Mouse (Mus musculus) cerebellum, adult 2 months (tissue): ENCODE measurements at regions not wholly inside any gene's neighbourhood (a gene's known extent, or its start where the extent isn't known, plus 50 kb on each side); places are given as distances from the start of the nearest gene placed in this dataset.

Source experiments
- DNase-seq, 2 experiments: peaks; one replicate each; pipeline ENCODE4 v3.0.0; 2021
- H3K27ac ChIP-seq: fragments of 200-500 bp; 2 replicates; pipeline ENCODE4 v1.5.1; 2012; ENCODE audit warnings: low read length, control low read depth, inconsistent platforms; ENCODE audit not compliant: insufficient read depth
- H3K27me3 ChIP-seq: fragments of 200-500 bp; 2 replicates; pipeline ENCODE4 v1.6.1; 2012; ENCODE audit warnings: inconsistent platforms, mild to moderate bottlenecking, low read length, moderate library complexity; ENCODE audit not compliant: control insufficient read depth, insufficient read depth
- H3K4me1 ChIP-seq: fragments of 200-500 bp; 2 replicates; pipeline ENCODE4 v1.6.1; 2011; ENCODE audit warnings: low read length; ENCODE audit not compliant: control insufficient read depth, insufficient read depth
- H3K4me3 ChIP-seq: fragments of 200-500 bp; replicated peaks from 2 replicates; pipeline ENCODE3; 2011; ENCODE audit warnings: mild to moderate bottlenecking, low read depth, low read length, control low read depth; ENCODE audit not compliant: insufficient read depth
- CTCF ChIP-seq: fragments of 200-500 bp; IDR thresholded peaks from 2 replicates; pipeline ENCODE4 v1.5.1; 2011; ENCODE audit warnings: low read depth, mild to moderate bottlenecking, control low read depth, low read length, moderate library complexity, borderline replicate concordance; ENCODE audit not compliant: insufficient read depth
- POLR2A ChIP-seq: fragments of 200-500 bp; IDR thresholded peaks from 2 replicates; pipeline ENCODE4 v1.6.1; 2011; ENCODE audit warnings: low read length, control low read depth, borderline replicate concordance; ENCODE audit not compliant: insufficient read depth
- WGBS: fragments of 180-500 bp; shearing (Covaris S2); methylation state at CpG from one replicate; pipeline ENCODE4 v1.1.7; 2018; 5-methylcytosine and 5-hydroxymethylcytosine counted together

DNA sequence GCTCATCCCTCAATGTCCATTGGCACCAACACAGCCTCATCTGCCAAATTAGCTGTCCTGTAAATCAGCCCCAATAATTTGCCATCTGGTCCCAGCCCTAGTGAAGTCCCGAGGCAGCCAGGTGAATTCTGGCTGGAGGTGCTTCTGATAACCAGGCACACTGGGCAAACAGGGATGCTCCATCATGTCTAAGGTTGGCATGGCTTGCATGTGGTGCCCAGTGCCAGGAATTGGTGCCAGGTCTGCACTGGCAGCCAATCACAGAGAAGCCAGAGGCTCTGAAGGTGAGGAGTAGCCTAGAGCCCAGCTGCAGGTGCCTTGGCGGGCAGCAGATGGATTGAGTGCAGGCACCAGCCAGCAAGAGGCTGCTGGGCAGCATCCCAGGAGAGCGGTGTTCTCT is 226.7 kb upstream of the Mocs1 start:
- Histone ChIP-seq H3K27ac (no peak overlapping the region), H3K27me3 (no peaks in the 10 kb centered on the region), H3K4me3 (no peak overlapping the region), H3K4me1 (peaks cover 4% of the 10 kb centered on the region)
- no peak for TF ChIP-seq POLR2A
- no peak for TF ChIP-seq CTCF
- peak; percentile 92 to 97 for DNase-seq
- WGBS: 11% methylated on average over 3 of the region's 3 CpGs

DNA sequence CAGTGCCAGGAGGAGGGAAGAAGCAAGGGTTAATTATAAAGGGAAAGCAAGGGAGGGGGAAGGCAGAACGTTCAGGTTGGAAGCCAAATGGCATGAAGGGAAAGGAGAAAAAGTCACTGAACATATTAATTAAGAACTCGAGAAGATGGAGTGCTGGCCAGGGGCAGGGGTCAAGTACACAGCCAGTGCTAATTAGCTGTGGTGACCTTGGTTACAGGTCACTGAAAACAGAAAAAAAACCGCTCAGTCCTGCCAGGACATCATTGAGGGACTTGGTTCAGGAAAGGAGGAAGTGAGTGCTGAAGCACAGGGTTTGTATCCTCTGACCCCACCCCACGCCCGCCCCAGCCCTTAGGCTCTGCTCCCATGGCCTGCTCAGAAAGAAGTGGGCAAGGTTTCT is 223.1 kb upstream of the Mocs1 start:
- no peak overlapping the region for H3K4me3 ChIP-seq
- no peak overlapping the region for H3K27ac ChIP-seq
- no peaks in the 10 kb centered on the region for H3K27me3 ChIP-seq
- WGBS: 83% methylated on average over 5 of the region's 5 CpGs
- no peak for TF ChIP-seq CTCF
- no peak for TF ChIP-seq POLR2A
- peaks cover 4% of the 10 kb centered on the region for H3K4me1 ChIP-seq
- DNase-seq: no peak

DNA sequence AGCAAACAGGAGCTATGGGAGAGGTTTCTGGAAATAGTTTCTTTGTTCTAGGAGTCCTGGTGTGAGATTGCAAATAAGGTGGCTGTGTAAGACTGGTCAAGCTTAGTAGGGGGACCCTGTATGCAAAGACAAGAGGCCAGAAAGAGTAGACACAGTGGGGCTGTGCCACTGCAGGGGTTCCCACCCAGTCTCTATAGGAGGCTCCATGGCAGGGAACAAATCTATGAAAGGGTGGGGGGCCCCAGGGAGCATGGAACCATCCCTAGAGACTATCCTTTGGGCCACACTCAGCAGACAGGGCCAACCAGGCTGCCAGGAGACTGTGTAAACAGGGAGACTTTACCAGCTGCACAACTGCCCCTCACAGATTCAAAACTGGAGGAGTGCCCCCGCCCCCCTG is 222.6 kb upstream of the Mocs1 start:
- Histone ChIP-seq H3K4me3 (no peak overlapping the region), H3K27me3 (no peaks in the 10 kb centered on the region), H3K4me1 (peaks cover 4% of the 10 kb centered on the region), H3K27ac (no peak overlapping the region)
- 85% methylated on average over 1 of the region's 1 CpGs for WGBS
- TF ChIP-seq POLR2A: no peak
- no peak for TF ChIP-seq CTCF
- no peak for DNase-seq

DNA sequence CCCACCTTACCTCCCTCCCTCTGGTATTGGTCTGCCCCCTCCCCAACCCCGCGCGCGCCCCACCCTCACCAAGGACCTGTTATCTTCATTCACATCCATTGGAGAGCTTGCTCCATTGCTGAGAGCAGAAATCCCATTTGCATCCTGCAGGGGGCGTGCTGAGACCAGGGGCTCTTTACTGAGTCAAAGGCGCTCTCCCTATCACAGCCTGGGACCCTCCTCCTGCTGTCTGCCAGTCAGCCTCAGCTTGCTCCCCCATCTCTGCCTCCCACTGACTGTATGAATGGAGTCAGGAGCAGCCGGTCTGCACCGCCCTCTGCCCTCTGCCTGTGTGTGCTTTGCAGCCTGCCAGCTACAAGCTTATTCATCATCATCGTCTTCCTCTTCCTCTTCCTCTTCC is 221.5 kb upstream of the Mocs1 start:
- no peak for DNase-seq
- no peak for TF ChIP-seq POLR2A
- no peak for TF ChIP-seq CTCF
- Histone ChIP-seq H3K27ac (no peak overlapping the region), H3K27me3 (no peaks in the 10 kb centered on the region), H3K4me3 (no peak overlapping the region), H3K4me1 (peaks cover 3% of the 10 kb centered on the region)
- WGBS: 39% methylated on average over 9 of the region's 9 CpGs

DNA sequence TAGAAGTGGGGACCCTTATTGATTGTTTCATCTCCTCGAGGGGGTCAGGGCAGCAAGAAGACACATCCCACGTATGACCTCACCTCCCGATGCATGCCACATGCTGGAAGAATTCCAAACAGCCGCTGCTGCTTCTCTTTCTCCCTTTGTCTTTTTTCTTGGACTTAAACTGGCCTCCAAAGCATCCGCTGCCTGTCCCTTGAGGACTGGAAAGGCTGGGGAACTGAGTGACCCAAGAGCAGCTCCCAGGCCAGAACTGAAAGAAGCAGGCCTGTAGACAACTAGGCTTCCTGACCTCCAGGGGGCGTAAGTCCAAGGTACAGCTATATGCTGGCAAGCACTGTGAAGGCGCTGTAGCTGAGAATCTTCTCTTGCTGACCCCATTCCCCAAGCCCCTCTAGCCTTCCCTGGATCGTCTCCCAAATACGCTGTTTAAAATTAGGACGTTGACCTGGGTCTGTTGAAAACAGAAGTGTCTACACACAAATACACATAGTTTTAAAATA is 219.8 kb upstream of the Mocs1 start:
- H3K4me3 ChIP-seq: no peak overlapping the region
- DNase-seq: no peak
- H3K4me1 ChIP-seq: no peaks in the 10 kb centered on the region
- 66% methylated on average over 10 of the region's 10 CpGs for WGBS
- H3K27ac ChIP-seq: no peak overlapping the region
- TF ChIP-seq POLR2A: no peak
- TF ChIP-seq CTCF: no peak
- H3K27me3 ChIP-seq: no peaks in the 10 kb centered on the region

DNA sequence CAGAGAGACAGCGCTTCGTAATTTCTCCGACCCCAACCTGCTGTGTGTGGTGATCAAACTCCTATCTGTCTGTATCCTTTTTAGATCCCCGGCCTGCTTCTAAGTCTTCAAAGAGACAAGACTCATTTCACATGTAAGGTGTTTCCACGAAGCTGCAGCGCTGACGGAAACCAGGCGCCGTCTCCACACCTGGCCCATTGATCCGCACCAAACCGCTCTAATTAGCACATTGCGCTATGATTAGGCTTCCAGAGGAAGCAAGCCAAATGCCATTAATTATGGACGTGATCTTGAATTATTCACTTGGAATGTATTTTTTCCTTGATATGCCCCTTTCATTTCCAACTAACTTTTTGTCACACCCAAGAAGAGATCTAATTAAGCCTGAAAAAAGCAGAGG is 215.2 kb upstream of the Mocs1 start:
- 97% methylated on average over 13 of the region's 13 CpGs for WGBS
- no peak for DNase-seq

DNA sequence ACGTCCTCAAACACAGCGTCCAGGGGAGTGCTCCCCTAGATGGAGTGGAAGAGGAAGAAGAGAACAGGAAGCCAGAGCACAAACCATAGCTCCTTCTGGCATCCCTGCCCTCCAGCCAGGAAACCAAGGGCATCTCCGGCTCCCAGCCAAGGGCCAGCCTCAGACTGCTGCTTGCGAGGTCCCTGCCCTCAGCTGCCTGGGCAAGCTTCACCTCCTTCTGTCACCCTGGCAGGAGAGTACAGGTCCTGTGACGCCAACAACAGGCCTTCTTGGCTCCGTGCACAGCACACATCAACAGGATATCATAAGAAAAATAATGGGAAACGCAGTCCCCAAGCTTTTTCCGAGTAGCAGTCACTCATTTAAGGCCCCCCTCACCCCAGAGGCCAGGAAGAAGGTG is 212.9 kb upstream of the Mocs1 start:
- H3K4me3 ChIP-seq: no peak overlapping the region
- TF ChIP-seq POLR2A (no peak), CTCF (no peak)
- no peak overlapping the region for H3K27ac ChIP-seq
- peaks cover 27% of the 10 kb centered on the region for H3K4me1 ChIP-seq
- 12% methylated on average over 8 of the region's 8 CpGs for WGBS
- H3K27me3 ChIP-seq: no peaks in the 10 kb centered on the region
- DNase-seq: peak; percentile 91 to 95

More for the DNA sequence above, 215.2 kb upstream of the Mocs1 start:
- TF ChIP-seq POLR2A (no peak), CTCF (no peak)
- Histone ChIP-seq H3K4me3 (no peak overlapping the region), H3K27me3 (no peaks in the 10 kb centered on the region), H3K27ac (no peak overlapping the region), H3K4me1 (peaks cover 19% of the 10 kb centered on the region)

DNA sequence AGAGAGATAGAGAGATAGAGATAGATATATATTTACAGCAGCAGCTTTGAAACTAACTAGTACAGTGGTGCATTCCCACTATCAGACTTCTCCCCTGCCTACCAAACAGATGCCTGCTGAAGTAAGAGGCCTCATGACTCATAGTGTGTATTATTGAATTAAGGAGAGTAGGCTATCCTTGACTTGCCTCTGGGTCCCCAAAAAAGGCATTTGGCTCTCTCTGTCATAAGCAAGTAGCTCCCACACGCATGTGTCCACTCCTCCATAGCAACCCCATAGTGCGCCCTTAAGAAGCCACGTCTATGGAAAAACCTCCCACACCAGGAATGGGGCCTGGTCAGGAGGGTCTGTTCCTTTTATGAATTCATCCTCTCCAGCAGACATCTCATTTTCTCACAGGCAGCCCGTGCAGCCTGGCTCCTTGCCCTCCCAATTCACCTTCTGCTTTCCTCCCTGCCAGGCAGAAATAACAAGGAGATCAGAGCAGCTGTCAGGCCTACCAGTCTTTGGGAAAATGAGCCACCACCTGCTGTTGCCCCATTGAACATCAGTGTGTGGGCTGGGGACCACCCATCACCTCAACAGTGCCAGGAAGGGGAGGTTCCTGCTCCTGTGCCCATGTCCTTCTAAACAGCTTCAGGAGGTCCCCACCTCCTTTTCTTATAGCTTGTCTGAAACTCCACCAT is 208.5 kb upstream of the Mocs1 start:
- Histone ChIP-seq H3K4me3 (no peak overlapping the region), H3K4me1 (peaks cover 17% of the 10 kb centered on the region), H3K27ac (no peak overlapping the region), H3K27me3 (no peaks in the 10 kb centered on the region)
- DNase-seq: peak; percentile 50 to 59
- 63% methylated on average over 4 of the region's 4 CpGs for WGBS
- TF ChIP-seq CTCF (no peak), POLR2A (no peak)

DNA sequence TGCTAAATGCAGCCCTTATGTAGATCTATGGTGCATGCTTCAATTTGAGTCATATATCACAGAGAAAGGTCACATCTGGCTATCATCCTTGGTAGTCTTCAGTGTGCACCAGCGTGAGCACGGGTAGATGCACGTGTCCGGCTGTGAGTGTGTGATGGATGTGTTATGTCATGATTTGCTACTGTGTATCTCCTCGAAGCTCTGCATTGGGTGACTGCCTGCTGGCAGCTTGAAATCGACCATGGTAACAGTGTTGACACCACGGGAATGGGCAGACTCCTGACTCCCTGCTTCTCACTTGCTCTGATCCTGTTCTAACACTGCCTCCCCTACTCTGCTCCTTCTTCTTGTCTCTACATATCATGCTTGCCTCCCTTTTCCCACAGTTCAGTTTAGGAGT is 204.9 kb upstream of the Mocs1 start:
- DNase-seq: no peak
- Histone ChIP-seq H3K27ac (no peak overlapping the region), H3K27me3 (no peaks in the 10 kb centered on the region), H3K4me3 (no peak overlapping the region), H3K4me1 (peaks cover 12% of the 10 kb centered on the region)
- TF ChIP-seq POLR2A (no peak), CTCF (no peak)
- 61% methylated on average over 7 of the region's 7 CpGs for WGBS
